Mouse (Mus musculus) liver, embryonic 15.5 days (tissue): Measurements from ENCODE around the gene Tmed5. TPM values are rescaled to one million over a fixed set of nuclear protein-coding genes. Genes with fewer than 3 reads are reported as not detected.

Experiments used
- polyA plus RNA-seq: library from polyadenylated mRNA; unstranded; fragments of >200 nt; fragmentation: Nextera tagmentation; extraction: Ambion mirVana; gene quantifications from 2 replicates; pipeline ENCODE4 v1.2.1, GENCODE M21; 2015

The Tmed5 gene
- polyA plus RNA-seq, 1 experiment from 2014 or later = 22.1 TPM

Other genes starting within 250 kb of the Tmed5 start
- gene Rpl5, start 232.1 kb downstream of the Tmed5 start, polyA plus RNA-seq = 26.1 and 26.7 TPM in 2 replicates
- 7.8 and 8.9 TPM in 2 replicates for gene Fam69a, start 145.5 kb downstream of the Tmed5 start, polyA plus RNA-seq
- gene Mtf2, start 66.9 kb downstream of the Tmed5 start, polyA plus RNA-seq = 33.2 and 36.6 TPM in 2 replicates
- gene Ccdc18, start 255 bp upstream of the Tmed5 start, polyA plus RNA-seq = 3.7 and 4.6 TPM in 2 replicates
- 25.0 and 25.6 TPM in 2 replicates for gene Dr1, start 136.3 kb upstream of the Tmed5 start, polyA plus RNA-seq
- 3.1 TPM in 2 replicates for gene Pigg, start 180.0 kb upstream of the Tmed5 start, polyA plus RNA-seq
- gene Gm42517, start 235.3 kb upstream of the Tmed5 start, polyA plus RNA-seq = 0.06 TPM in 1 of 2 replicates, not detected in the other